Mouse (Mus musculus) gastrocnemius, adult 2 months (tissue): Measurements from ENCODE around the gene Slc22a2. TPM values are rescaled to one million over a fixed set of nuclear protein-coding genes. Genes with fewer than 3 reads are reported as not detected.
A peak's percentile ranks its signal among the peaks of the same experiment; 100 is the strongest.
"Not testable (repeated sequence)": the region's sequence is repeated elsewhere in the genome, so short reads cannot be mapped to it uniquely, and the experiment has no call there.

Experiments
- DNase-seq: peaks from one replicate; pipeline ENCODE4 v3.0.0; 2022
- H3K27ac ChIP-seq: fragments of 200-600 bp; 2 replicates; pipeline ENCODE4 v1.8.1; 2022; ENCODE audit warnings: mild to moderate bottlenecking
- H3K4me3 ChIP-seq: fragments of 200-600 bp; 2 replicates; pipeline ENCODE4 v1.8.1; 2022; ENCODE audit warnings: mild to moderate bottlenecking, moderate library complexity
- CTCF ChIP-seq: fragments of 200-600 bp; IDR thresholded peaks from 2 replicates; pipeline ENCODE4 v1.8.1; 2022; ENCODE audit warnings: antibody characterized with exemption, mild to moderate bottlenecking, moderate library complexity
- intact Hi-C: fragments of 180-260 bp; cut with DNase I; formaldehyde crosslinking; loops from one replicate; pipeline ENCODE4 v1.15.1; 2025
- long read RNA-seq, 2 experiments: library from polyadenylated mRNA; stranded (forward); transcript quantifications; one replicate each; pipeline ENCODE4 v2.0.0; 2021
- total RNA-seq, 2 experiments: library from RNA; stranded (reverse); gene quantifications; 2 replicates each; pipeline ENCODE4 v1.2.3; 2021

Slc22a2 gene
- not detected for total RNA-seq
- long read RNA-seq, experiment 1, result 0 reads
- long read RNA-seq, experiment 2, result 0 reads

DNA sequence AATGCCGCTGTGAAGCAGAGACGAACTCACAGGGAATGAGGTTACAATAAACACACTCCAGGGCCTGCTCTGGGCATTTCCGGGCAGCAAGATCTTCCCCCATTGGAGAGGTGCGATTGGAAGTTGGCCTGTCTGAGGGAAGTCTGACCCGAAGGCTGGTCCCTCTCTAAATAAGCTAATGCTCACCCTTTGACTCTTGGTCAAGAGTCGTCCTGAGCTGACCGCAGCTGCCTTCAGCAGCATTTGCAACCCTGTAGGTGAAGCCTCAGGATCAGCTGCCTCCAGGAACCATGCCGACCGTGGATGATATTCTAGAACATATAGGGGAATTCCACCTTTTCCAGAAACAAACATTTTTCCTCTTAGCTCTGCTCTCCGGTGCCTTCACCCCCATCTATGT is at the start of gene Slc22a2:
TSS of gene Slc22a2 (plus strand) at position 142 of the 400 bp plus-strand sequence.
- no peak within 1 kb of the TSS for H3K27ac ChIP-seq
- H3K4me3 ChIP-seq, result no peak within 1 kb of the TSS
- intact Hi-C loops, result no loop called here
- no peak for TF ChIP-seq CTCF
- no peak for DNase-seq

DNA sequence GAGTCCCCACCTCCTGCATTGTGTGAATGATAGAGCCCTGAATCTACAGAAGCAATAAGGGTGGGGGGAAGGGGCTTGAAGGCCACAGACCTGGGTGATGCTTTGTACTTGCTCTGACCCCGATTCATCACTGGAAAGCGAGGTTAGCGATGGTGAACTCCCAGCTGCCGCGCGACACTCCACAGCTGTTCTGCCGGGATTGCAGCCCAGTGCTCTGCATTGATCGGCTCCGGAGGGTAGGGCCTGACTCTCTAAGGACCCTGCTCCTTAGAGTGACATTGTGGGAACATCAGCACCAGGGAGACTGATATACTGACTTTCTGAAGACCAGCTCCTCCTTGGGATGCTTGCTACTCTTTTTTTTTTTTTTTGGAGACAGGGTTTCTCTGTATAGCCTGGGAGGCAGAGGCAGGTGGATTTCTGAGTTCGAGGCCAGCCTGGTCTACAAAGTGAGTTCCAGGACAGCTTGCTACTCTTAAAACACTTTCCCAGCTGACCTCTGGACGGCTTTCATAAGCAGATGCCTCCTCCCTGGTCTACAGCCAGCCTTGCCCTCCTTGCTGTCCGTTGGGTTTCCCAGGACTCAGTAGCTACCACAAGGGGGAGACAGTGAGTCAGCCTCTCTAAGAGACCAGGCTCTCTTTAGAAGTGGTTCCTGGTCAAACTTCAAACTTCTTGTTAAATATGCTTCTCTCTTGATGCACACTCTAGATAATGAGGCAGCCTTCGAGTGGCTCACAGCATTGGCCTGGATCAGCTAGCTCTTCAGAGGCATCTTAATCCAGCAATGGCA is 49.4 kb upstream of the Slc22a2 start:
- intact Hi-C loops, result loop anchor here (1.0 kb wide), 2 partner anchors 126 to 276 kb away; no protein-coding TSS in a partner anchor
- peak; percentile 79 for DNase-seq
- Histone ChIP-seq H3K27ac (no peak overlapping the region), H3K4me3 (no peak overlapping the region)
- TF ChIP-seq CTCF, result peak; percentile 93

DNA sequence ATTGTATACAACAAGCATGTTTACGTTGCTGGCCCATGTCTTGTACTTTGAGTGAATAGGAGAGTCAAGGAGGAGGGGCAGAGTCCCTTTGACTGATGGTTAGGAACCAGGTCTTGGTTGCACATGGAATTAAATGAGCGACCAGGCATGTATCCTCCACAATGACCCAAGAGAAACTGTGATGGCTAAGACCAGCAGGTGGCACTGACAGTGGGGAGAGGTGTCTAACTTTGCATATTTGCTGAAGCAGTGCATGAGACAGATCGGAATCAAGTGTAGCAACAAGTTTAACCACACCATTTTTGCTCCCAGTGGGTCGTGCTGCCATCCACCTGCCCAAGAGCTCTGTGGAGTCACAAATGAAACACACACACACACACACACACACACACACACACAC is 21.7 kb upstream of the Slc22a2 start:
- H3K4me3 ChIP-seq, result no peak overlapping the region
- DNase-seq, result no peak
- H3K27ac ChIP-seq, result no peak overlapping the region
- peak; percentile 32; the same call in 1 of the 2 replicates for TF ChIP-seq CTCF
- intact Hi-C loops, result no loop called here

DNA sequence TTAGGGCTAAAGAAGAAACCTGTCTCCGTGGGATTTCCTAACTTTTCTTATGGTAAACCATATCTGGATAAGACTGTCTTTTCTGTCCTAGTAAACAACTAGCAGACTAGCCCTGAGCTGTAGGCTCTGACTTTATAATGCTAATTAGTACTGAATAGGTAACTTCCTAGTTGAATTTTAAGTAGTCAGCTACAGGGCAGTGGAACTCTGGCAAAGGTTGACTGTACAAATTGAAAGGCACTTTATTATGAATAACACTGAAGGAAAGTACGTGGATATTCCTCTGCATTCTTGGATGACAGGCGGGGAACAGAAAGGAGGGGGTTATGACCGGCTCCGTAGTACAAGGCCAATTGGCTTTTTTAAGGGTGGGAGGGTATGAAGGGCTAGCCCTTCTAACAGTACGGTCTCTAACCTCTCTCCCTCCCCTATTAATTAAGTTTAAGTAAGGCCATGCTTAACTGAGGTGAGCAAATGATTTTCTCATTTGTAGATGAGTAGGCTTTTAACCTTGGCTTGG is 19.4 kb upstream of the Slc22a2 start:
- H3K27ac ChIP-seq, intact Hi-C loops, H3K4me3 ChIP-seq, DNase-seq: not testable (repeated sequence)

DNA sequence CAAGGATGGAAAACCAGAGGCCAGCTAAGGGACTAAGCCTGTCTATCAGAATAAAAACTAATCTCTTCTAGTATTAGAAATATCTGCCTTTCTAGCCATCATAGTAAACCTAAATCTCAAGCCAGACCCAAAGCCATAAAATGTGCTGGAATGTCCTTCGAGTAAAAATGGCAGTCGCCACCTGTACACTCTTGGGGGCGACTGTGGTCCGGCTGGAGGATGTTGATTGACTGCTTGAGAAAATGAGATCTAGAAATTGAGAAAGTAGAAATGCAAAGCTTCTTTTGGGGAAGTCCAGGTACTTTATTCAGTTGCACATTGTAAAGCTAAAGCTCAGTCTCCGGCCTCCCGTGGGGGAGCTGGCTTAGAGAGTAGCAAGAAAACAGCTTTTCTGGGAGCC is 18.5 kb upstream of the Slc22a2 start:
- no peak for TF ChIP-seq CTCF
- H3K4me3 ChIP-seq, result no peak overlapping the region
- intact Hi-C loops, result no loop called here

DNA sequence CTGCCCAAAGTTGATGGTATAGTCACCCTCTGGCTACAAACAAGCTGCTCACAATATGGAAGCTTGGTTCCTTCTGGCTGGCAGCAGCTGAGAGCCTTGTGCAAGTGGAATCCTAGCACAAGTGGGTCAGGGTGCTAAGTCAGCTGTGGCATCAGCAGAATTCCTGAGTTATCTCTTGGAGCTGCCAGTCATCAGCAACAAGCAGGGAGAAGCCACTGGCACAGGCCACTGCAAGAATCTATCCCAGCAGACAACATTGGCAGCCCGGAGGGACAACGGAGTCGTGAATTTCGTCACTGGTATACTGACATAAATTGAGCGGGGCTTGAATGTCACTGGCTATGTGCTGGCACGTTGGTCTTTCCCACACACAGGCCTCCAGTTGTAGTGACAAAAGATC is 12.6 kb upstream of the Slc22a2 start:
- Histone ChIP-seq H3K4me3 (no peak overlapping the region), H3K27ac (no peak overlapping the region)
- intact Hi-C loops, result no loop called here
- DNase-seq, result no peak
- no peak for TF ChIP-seq CTCF

More for the DNA sequence above, 18.5 kb upstream of the Slc22a2 start:
- H3K27ac ChIP-seq, result no peak overlapping the region
- no peak for DNase-seq

DNA sequence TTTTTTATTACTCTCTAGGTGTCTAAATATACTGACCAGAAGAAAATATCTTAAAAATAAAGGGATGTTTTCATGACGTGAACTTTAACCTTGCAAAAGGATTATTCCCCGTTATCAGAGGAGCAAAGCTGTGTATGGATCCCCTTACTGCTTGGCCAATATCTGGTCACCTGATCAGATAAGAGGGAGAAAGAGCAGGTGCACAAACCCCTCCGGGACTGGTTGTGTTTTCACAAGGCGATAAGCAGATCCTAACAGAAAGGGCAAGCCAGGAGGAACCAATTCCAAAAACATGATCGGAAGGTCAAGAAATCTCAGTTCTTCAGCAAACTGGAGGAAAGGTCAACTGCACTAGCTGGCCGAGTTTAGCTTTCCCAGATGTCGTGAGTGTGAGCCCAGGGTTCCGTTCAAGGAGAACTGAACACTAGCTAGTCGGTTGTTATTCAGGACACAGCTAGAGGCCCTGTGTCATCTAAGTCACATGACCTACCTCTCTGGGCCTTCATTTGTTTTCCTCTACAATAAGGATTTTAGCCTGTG is 11.9 kb upstream of the Slc22a2 start:
- intact Hi-C loops, result no loop called here
- no peak overlapping the region for H3K4me3 ChIP-seq
- no peak for DNase-seq
- TF ChIP-seq CTCF, result no peak
- H3K27ac ChIP-seq, result peak overlapping the region; percentile 46

DNA sequence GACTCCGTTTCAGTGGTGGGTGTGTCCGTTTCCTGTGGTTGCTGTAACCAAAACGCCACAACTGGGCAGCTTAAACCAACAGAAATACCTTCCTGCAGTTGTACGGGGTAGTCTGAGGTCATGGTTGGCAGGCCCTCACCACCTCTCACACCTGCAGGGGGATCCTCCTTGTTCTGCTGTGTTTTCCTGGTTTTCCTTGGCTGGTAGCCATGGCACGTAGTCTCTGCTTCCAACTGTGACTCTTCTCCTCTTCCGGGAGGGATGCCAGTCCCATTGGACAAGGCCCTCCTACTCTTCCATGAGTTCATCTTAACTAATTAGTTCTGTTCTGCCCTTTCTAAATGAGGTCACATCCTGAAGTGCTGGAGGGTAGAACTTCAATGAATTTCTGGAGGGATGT is 8.5 kb upstream of the Slc22a2 start:
- intact Hi-C loops, result no loop called here
- TF ChIP-seq CTCF, result no peak
- DNase-seq, result no peak
- Histone ChIP-seq H3K27ac (no peak overlapping the region), H3K4me3 (no peak overlapping the region)

DNA sequence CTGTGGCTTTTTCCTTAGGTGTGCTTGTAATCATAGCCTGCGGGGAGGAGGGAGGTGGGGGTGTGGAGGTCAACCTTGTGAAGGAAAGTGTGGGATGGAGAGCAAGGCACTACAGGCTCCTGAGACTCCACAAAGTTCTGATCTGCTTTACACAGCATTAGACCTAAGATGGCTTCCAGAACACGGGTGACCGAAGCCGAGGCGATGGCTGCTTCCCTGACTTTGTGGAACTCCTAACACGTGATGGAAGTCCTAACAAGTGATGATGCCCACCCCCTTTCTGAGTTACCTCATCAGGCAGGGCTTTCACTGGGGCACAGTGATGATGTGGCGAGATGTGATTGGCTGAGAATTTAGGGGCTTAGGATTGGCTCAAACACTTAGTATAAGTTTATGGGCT is 6.8 kb upstream of the Slc22a2 start:
- TF ChIP-seq CTCF, result no peak
- Histone ChIP-seq H3K27ac (no peak overlapping the region), H3K4me3 (no peak overlapping the region)
- DNase-seq, result no peak
- intact Hi-C loops, result no loop called here

DNA sequence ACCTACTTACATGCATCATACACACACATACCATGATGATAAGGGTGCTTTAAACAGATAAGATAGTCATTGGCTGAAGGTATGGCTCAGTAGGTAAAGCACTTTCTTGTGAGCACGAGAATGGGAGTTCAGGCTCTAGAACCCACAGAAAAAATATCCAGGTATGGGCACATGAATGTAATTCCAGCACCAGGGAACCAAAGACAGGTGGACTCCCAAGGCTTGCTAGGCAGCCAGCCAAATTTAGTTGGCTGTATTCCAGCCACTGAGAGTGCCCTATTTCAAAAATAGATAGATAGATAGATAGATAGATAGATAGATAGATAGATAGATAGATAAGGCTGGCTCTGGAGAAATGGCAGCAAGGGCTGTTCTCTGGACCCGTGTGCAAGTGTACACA is 1.4 kb downstream of the Slc22a2 start:
- DNase-seq, result no peak
- intact Hi-C loops, result no loop called here
- TF ChIP-seq CTCF, result no peak
- H3K27ac ChIP-seq, result no peak overlapping the region
- no peak overlapping the region for H3K4me3 ChIP-seq

DNA sequence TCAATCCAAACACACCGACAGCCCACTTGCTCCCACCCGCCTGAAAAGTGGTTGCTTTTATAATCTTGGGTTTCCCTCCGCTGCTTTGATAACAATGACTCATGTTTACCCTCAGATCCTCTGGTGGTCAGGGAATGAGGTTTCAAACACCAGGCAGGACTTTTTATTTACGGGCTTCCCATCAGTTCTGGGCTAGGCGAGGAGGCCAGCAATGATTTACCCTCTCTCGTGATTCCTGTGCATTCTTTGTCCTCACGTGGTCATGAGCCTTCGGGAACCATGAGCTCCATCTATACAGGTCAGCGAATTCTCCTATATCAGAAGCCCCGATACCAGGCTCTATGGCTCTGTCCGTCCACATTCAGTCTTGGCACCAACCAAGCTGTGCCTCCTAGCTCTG is 3.0 kb downstream of the Slc22a2 start:
- no peak for DNase-seq
- Histone ChIP-seq H3K4me3 (no peak overlapping the region), H3K27ac (no peak overlapping the region)
- TF ChIP-seq CTCF, result no peak
- intact Hi-C loops, result no loop called here

DNA sequence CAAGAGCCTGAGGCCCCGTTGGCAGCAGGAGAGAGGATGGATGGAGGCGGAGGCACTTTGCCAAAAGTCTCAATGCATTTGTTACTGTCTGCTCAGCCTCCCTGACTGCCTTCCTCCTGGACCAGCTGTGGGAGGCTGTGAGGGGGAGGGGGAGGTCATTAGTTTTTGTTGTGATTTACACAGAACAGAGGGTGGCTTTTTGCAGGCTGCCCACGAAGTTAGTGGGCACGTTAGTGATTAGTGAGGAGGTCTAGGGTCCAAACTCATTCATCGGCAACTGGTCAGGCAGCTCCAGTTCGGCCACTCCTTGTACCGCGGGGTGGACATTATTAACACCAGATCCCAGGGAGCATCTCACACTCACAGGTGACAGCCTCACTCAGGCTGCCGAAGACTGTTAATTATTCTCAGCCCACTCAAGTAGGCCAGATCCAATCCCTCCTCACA is 4.9 kb downstream of the Slc22a2 start:
- DNase-seq, result no peak
- no peak overlapping the region for H3K4me3 ChIP-seq
- no peak for TF ChIP-seq CTCF
- intact Hi-C loops, result no loop called here
- no peak overlapping the region for H3K27ac ChIP-seq

DNA sequence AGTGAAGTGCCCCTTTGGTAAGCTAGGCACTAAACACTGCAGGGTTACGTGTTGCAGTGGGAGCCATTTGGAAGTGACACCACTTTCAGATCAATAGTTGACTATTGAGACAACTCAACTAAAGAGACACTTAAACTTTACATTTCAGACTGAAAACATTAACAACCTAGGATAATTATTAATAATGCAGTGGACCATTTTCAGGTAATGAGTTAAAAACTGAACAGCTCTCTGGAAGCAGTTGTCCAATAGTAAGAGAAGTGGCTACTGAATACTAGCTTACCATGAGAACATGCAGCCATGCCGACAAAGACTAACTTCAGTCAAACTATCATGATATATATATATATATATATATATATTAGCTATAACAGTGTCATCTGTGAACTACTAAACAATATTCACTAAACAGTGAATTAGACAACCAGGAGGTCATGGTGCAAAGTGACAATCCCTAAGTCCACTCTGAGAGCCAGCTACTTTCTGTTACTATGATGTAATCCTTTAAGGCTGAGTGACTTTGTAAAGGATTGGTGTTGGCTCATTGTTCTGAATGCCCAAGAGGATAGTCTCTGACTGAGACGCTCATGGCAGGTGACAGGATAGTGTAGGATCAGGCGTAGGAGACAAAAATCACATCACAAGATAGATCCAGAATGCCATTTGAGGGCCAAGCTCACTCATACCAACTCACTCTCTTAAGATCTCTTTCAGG is 7.1 kb downstream of the Slc22a2 start:
- H3K27ac ChIP-seq, result no peak overlapping the region
- DNase-seq, result no peak
- H3K4me3 ChIP-seq, result no peak overlapping the region
- no peak for TF ChIP-seq CTCF
- intact Hi-C loops, result no loop called here
